Mouse (Mus musculus): Measurements from ENCODE around the gene Dscam. TPM values are rescaled to one million over a fixed set of nuclear protein-coding genes. Genes with fewer than 3 reads are reported as not detected.

The Dscam gene
- polyA plus RNA-seq, 1 experiment, result 1.2 TPM

GRCm38 (mm10) chr16:96736501-96736900, 434.1 kb downstream of the Dscam start:
- no peak overlapping the region for H3K4me3 ChIP-seq (ENCODE audit: extremely low read depth, insufficient read depth, insufficient read length)
- H3K27me3 ChIP-seq (ENCODE audit: control insufficient read depth, insufficient read depth, low read length), result no peaks in the 10 kb centered on the region
- no peak overlapping the region for H3K27ac ChIP-seq (ENCODE audit: insufficient read depth, low read length)
- no peak for DNase-seq (ENCODE audit: low read depth in 1 of 2, low spot score in 2 of 2)
- no peaks in the 10 kb centered on the region for H3K4me1 ChIP-seq (ENCODE audit: control insufficient read depth, insufficient read depth, insufficient read length)
- TF ChIP-seq POLR2A (IDR thresholded peaks at IDR 0.05; ENCODE audit: low read depth, low read length) (no peak), CTCF (IDR thresholded peaks at IDR 0.05; ENCODE audit: extremely low read depth, insufficient read depth, insufficient read length, insufficient replicate concordance) (no peak)
- WGBS, result 91% methylated on average over 1 of the region's 1 CpGs
- no peaks in the 10 kb centered on the region for H3K36me3 ChIP-seq (ENCODE audit: control insufficient read depth, insufficient read depth, low read length)

GRCm38 (mm10) chr16:96730881-96731280, 439.7 kb downstream of the Dscam start:
- no peaks in the 10 kb centered on the region for H3K27me3 ChIP-seq (ENCODE audit: control insufficient read depth, insufficient read depth, low read length)
- H3K4me3 ChIP-seq (ENCODE audit: extremely low read depth, insufficient read depth, insufficient read length), result no peak overlapping the region
- no peak for DNase-seq (ENCODE audit: low read depth in 1 of 2, low spot score in 2 of 2)
- WGBS, result 82% methylated on average over 3 of the region's 3 CpGs
- no peak overlapping the region for H3K27ac ChIP-seq (ENCODE audit: insufficient read depth, low read length)
- no peaks in the 10 kb centered on the region for H3K36me3 ChIP-seq (ENCODE audit: control insufficient read depth, insufficient read depth, low read length)
- H3K4me1 ChIP-seq (ENCODE audit: control insufficient read depth, insufficient read depth, insufficient read length), result no peaks in the 10 kb centered on the region
- TF ChIP-seq CTCF (IDR thresholded peaks at IDR 0.05; ENCODE audit: extremely low read depth, insufficient read depth, insufficient read length, insufficient replicate concordance) (no peak), POLR2A (IDR thresholded peaks at IDR 0.05; ENCODE audit: low read depth, low read length) (no peak)

GRCm38 (mm10) chr16:96727836-96728774, 442.4 kb downstream of the Dscam start:
- no peaks in the 10 kb centered on the region for H3K4me1 ChIP-seq (ENCODE audit: control insufficient read depth, insufficient read depth, insufficient read length)
- no peak for DNase-seq (ENCODE audit: low read depth in 1 of 2, low spot score in 2 of 2)
- 53% methylated on average over 13 of the region's 13 CpGs for WGBS
- TF ChIP-seq POLR2A (IDR thresholded peaks at IDR 0.05; ENCODE audit: low read depth, low read length), result no peak
- H3K4me3 ChIP-seq (ENCODE audit: extremely low read depth, insufficient read depth, insufficient read length), result no peak overlapping the region
- no peak overlapping the region for H3K27ac ChIP-seq (ENCODE audit: insufficient read depth, low read length)
- H3K27me3 ChIP-seq (ENCODE audit: control insufficient read depth, insufficient read depth, low read length), result no peaks in the 10 kb centered on the region
- no peaks in the 10 kb centered on the region for H3K36me3 ChIP-seq (ENCODE audit: control insufficient read depth, insufficient read depth, low read length)

GRCm38 (mm10) chr16:96725071-96725724, 445.4 kb downstream of the Dscam start:
- DNase-seq (ENCODE audit: low read depth in 1 of 2, low spot score in 2 of 2), result no peak
- Histone ChIP-seq H3K27me3 (ENCODE audit: control insufficient read depth, insufficient read depth, low read length) (no peaks in the 10 kb centered on the region), H3K4me1 (ENCODE audit: control insufficient read depth, insufficient read depth, insufficient read length) (no peaks in the 10 kb centered on the region), H3K36me3 (ENCODE audit: control insufficient read depth, insufficient read depth, low read length) (no peaks in the 10 kb centered on the region), H3K27ac (ENCODE audit: insufficient read depth, low read length) (no peak overlapping the region), H3K4me3 (ENCODE audit: extremely low read depth, insufficient read depth, insufficient read length) (no peak overlapping the region)
- TF ChIP-seq POLR2A (IDR thresholded peaks at IDR 0.05; ENCODE audit: low read depth, low read length) (no peak), CTCF (IDR thresholded peaks at IDR 0.05; ENCODE audit: extremely low read depth, insufficient read depth, insufficient read length, insufficient replicate concordance) (no peak)
- 90% methylated on average over 8 of the region's 8 CpGs for WGBS

GRCm38 (mm10) chr16:96724591-96724990, 446.0 kb downstream of the Dscam start:
- TF ChIP-seq CTCF (IDR thresholded peaks at IDR 0.05; ENCODE audit: extremely low read depth, insufficient read depth, insufficient read length, insufficient replicate concordance), result no peak
- TF ChIP-seq POLR2A (IDR thresholded peaks at IDR 0.05; ENCODE audit: low read depth, low read length), result no peak
- no peak for DNase-seq (ENCODE audit: low read depth in 1 of 2, low spot score in 2 of 2)
- Histone ChIP-seq H3K36me3 (ENCODE audit: control insufficient read depth, insufficient read depth, low read length) (no peaks in the 10 kb centered on the region), H3K27ac (ENCODE audit: insufficient read depth, low read length) (no peak overlapping the region), H3K4me3 (ENCODE audit: extremely low read depth, insufficient read depth, insufficient read length) (no peak overlapping the region), H3K27me3 (ENCODE audit: control insufficient read depth, insufficient read depth, low read length) (no peaks in the 10 kb centered on the region), H3K4me1 (ENCODE audit: control insufficient read depth, insufficient read depth, insufficient read length) (no peaks in the 10 kb centered on the region)
- WGBS, result 78% methylated on average over 5 of the region's 5 CpGs

GRCm38 (mm10) chr16:96724123-96724522, 446.4 kb downstream of the Dscam start:
- H3K36me3 ChIP-seq (ENCODE audit: control insufficient read depth, insufficient read depth, low read length), result no peaks in the 10 kb centered on the region
- 88% methylated on average over 3 of the region's 3 CpGs for WGBS
- no peaks in the 10 kb centered on the region for H3K27me3 ChIP-seq (ENCODE audit: control insufficient read depth, insufficient read depth, low read length)
- H3K4me3 ChIP-seq (ENCODE audit: extremely low read depth, insufficient read depth, insufficient read length), result no peak overlapping the region
- H3K27ac ChIP-seq (ENCODE audit: insufficient read depth, low read length), result no peak overlapping the region
- DNase-seq (ENCODE audit: low read depth in 1 of 2, low spot score in 2 of 2), result no peak
- TF ChIP-seq CTCF (IDR thresholded peaks at IDR 0.05; ENCODE audit: extremely low read depth, insufficient read depth, insufficient read length, insufficient replicate concordance), result no peak
- TF ChIP-seq POLR2A (IDR thresholded peaks at IDR 0.05; ENCODE audit: low read depth, low read length), result no peak
- no peaks in the 10 kb centered on the region for H3K4me1 ChIP-seq (ENCODE audit: control insufficient read depth, insufficient read depth, insufficient read length)
